Mouse (Mus musculus) embryonic fibroblast, embryonic 13.5 days (primary cell): Measurements from ENCODE around the gene Hlcs. TPM values are rescaled to one million over a fixed set of nuclear protein-coding genes. Genes with fewer than 3 reads are reported as not detected.
A peak's percentile ranks its signal among the peaks of the same experiment; 100 is the strongest.

ENCODE experiments used
- H3K27ac ChIP-seq: 2 replicates; pipeline ENCODE4 v1.5.1; 2012; ENCODE audit warnings: low read length, control low read depth, inconsistent platforms; ENCODE audit not compliant: insufficient read depth
- H3K4me1 ChIP-seq: 2 replicates; pipeline ENCODE4 v1.6.1; 2011; ENCODE audit warnings: low read length; ENCODE audit not compliant: control insufficient read depth, insufficient read depth
- H3K4me3 ChIP-seq: 2 replicates; pipeline ENCODE4 v1.5.1; 2011; ENCODE audit warnings: mild to moderate bottlenecking, control low read depth, low read length; ENCODE audit not compliant: insufficient read depth
- CTCF ChIP-seq: IDR thresholded peaks from 2 replicates; pipeline ENCODE4 v1.5.1; 2011; ENCODE audit warnings: mild to moderate bottlenecking, control low read depth, low read length, moderate library complexity, borderline replicate concordance; ENCODE audit not compliant: insufficient read depth
- POLR2A ChIP-seq: IDR thresholded peaks from 2 replicates; pipeline ENCODE4 v1.6.1; 2011; ENCODE audit warnings: low read depth, mild to moderate bottlenecking, control low read depth, low read length, moderate library complexity
- polyA plus RNA-seq: library from polyadenylated mRNA; stranded (reverse); fragments of >200 nt; gene quantifications from 2 replicates; pipeline ENCODE4 v1.2.4, GENCODE M21; 2011; ENCODE audit warnings: low read depth; ENCODE audit not compliant: missing spikeins, insufficient read length

Hlcs gene
- 6.6 and 7.0 TPM in 2 replicates for polyA plus RNA-seq

GRCm38 (mm10) chr16:94313229-94314030 lies at the start of gene Hlcs:
Hlcs (minus strand) TSS chr16:94313571.
- H3K4me1 ChIP-seq = no peaks in the 10 kb centered on the region
- TF ChIP-seq CTCF = peak; percentile 82
- TF ChIP-seq POLR2A = peak; percentile 74; the same call in 1 of the 2 replicates

GRCm38 (mm10) chr16:94362174-94362873 lies 49.0 kb upstream of the Hlcs start:
- Histone ChIP-seq H3K4me1 (peaks cover 3% of the 10 kb centered on the region), H3K27ac (peak overlapping the region; percentile 89), H3K4me3 (no peak overlapping the region)
- TF ChIP-seq POLR2A = peak; percentile 23; the same call in 1 of the 2 replicates
- no peak for TF ChIP-seq CTCF

More at GRCm38 (mm10) chr16:94313229-94314030, at the start of gene Hlcs:
- Histone ChIP-seq H3K4me3 (peak within 1 kb of the TSS; percentile 60), H3K27ac (peak within 1 kb of the TSS; percentile 98)

- TF ChIP-seq CTCF (no peak), POLR2A (no peak)
- Histone ChIP-seq H3K27ac (no peak overlapping the region), H3K4me3 (no peak overlapping the region), H3K4me1 (peaks cover 3% of the 10 kb centered on the region)
Observed at GRCm38 (mm10) chr16:94360578-94361350, 47.4 kb upstream of the Hlcs start.

- H3K4me3 ChIP-seq = no peak overlapping the region
- TF ChIP-seq POLR2A (no peak), CTCF (no peak)
Observed at GRCm38 (mm10) chr16:94358091-94358490, 44.7 kb upstream of the Hlcs start.

GRCm38 (mm10) chr16:94356776-94357494 lies 43.6 kb upstream of the Hlcs start:
- TF ChIP-seq POLR2A (no peak), CTCF (no peak)
- Histone ChIP-seq H3K4me3 (no peak overlapping the region), H3K4me1 (no peaks in the 10 kb centered on the region)

More at GRCm38 (mm10) chr16:94358091-94358490, 44.7 kb upstream of the Hlcs start:
- Histone ChIP-seq H3K4me1 (peaks cover 3% of the 10 kb centered on the region), H3K27ac (no peak overlapping the region)

GRCm38 (mm10) chr16:94356046-94356445 lies 42.7 kb upstream of the Hlcs start:
- TF ChIP-seq CTCF = no peak
- no peak for TF ChIP-seq POLR2A
- Histone ChIP-seq H3K4me1 (no peaks in the 10 kb centered on the region), H3K4me3 (no peak overlapping the region), H3K27ac (no peak overlapping the region)

More at GRCm38 (mm10) chr16:94356776-94357494, 43.6 kb upstream of the Hlcs start:
- no peak overlapping the region for H3K27ac ChIP-seq

- no peaks in the 10 kb centered on the region for H3K4me1 ChIP-seq
- TF ChIP-seq POLR2A = no peak
- TF ChIP-seq CTCF = no peak
Observed at GRCm38 (mm10) chr16:94354450-94354849, 41.1 kb upstream of the Hlcs start.

GRCm38 (mm10) chr16:94350287-94350677 lies 36.9 kb upstream of the Hlcs start:
- H3K27ac ChIP-seq = no peak overlapping the region
- no peaks in the 10 kb centered on the region for H3K4me1 ChIP-seq
- TF ChIP-seq CTCF (no peak), POLR2A (no peak)
- no peak overlapping the region for H3K4me3 ChIP-seq

More at GRCm38 (mm10) chr16:94354450-94354849, 41.1 kb upstream of the Hlcs start:
- no peak overlapping the region for H3K4me3 ChIP-seq
- no peak overlapping the region for H3K27ac ChIP-seq
